Mouse (Mus musculus) gastrocnemius, adult 2 months (tissue): ENCODE measurements around the gene Hps4. TPM values are rescaled to one million over a fixed set of nuclear protein-coding genes. Genes with fewer than 3 reads are reported as not detected.
"Not testable (repeated sequence)": the region's sequence is repeated elsewhere in the genome, so short reads cannot be mapped to it uniquely, and the experiment has no call there.

ENCODE experiments used
- DNase-seq: peaks from one replicate; pipeline ENCODE4 v3.0.0; 2022
- H3K27ac ChIP-seq: fragments of 200-600 bp; 2 replicates; pipeline ENCODE4 v1.8.1; 2022; ENCODE audit warnings: mild to moderate bottlenecking
- H3K4me3 ChIP-seq: fragments of 200-600 bp; 2 replicates; pipeline ENCODE4 v1.8.1; 2022; ENCODE audit warnings: mild to moderate bottlenecking, moderate library complexity
- CTCF ChIP-seq: fragments of 200-600 bp; IDR thresholded peaks from 2 replicates; pipeline ENCODE4 v1.8.1; 2022; ENCODE audit warnings: antibody characterized with exemption, mild to moderate bottlenecking, moderate library complexity
- intact Hi-C: fragments of 180-260 bp; cut with DNase I; formaldehyde crosslinking; loops from one replicate; pipeline ENCODE4 v1.15.1; 2025
- total RNA-seq, 2 experiments: library from RNA; stranded (reverse); gene quantifications; 2 replicates each; pipeline ENCODE4 v1.2.3; 2021

Hps4 gene
- total RNA-seq, 2 experiments from 2014 or later, result 4.3 to 6.3 TPM

GRCm38 (mm10) chr5:112402437-112402836 lies 59.6 kb downstream of the Hps4 start:
- Histone ChIP-seq H3K27ac (no peak overlapping the region), H3K4me3 (no peak overlapping the region)
- no peak for TF ChIP-seq CTCF
- DNase-seq, result no peak
- intact Hi-C loops, result no loop called here

DNA sequence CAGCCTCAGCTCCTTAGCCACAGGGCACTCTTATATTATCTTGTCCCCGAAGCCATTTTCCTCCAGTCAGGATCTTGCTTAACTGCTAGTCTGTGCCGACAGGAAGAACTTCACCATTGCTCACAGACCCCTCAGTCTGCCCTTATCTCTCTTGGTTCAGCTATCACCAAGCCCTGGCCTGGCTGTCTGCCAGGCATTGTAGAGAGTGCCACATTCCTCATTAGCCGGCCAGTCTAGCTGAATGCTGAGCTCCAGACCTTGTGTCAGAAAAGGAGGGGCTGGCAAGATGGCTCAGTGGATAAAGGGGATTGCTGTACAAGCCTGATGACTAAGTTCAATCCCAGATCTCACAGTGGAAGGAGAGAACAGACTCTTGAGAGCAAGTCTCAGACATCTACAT lies 63.1 kb downstream of the Hps4 start:
- Histone ChIP-seq H3K4me3 (no peak overlapping the region), H3K27ac (no peak overlapping the region)
- no peak for DNase-seq
- TF ChIP-seq CTCF, result no peak
- intact Hi-C loops, result no loop called here

- Histone ChIP-seq H3K27ac (no peak overlapping the region), H3K4me3 (no peak overlapping the region)
- intact Hi-C loops, result no loop called here
- DNase-seq, result no peak
- no peak for TF ChIP-seq CTCF
Observed at GRCm38 (mm10) chr5:112409274-112409673, 66.4 kb downstream of the Hps4 start.

GRCm38 (mm10) chr5:112411072-112411471 lies 68.2 kb downstream of the Hps4 start:
- no peak overlapping the region for H3K27ac ChIP-seq
- H3K4me3 ChIP-seq, result no peak overlapping the region
- intact Hi-C loops, result no loop called here
- no peak for DNase-seq
- no peak for TF ChIP-seq CTCF

- intact Hi-C loops, result no loop called here
Observed at GRCm38 (mm10) chr5:112411514-112412335, 68.8 kb downstream of the Hps4 start.

GRCm38 (mm10) chr5:112412781-112413180 lies 69.9 kb downstream of the Hps4 start:
- H3K4me3 ChIP-seq, H3K27ac ChIP-seq, DNase-seq, intact Hi-C loops: not testable (repeated sequence)

More at GRCm38 (mm10) chr5:112411514-112412335, 68.8 kb downstream of the Hps4 start:
- no peak for DNase-seq
- Histone ChIP-seq H3K4me3 (no peak overlapping the region), H3K27ac (no peak overlapping the region)
- TF ChIP-seq CTCF, result no peak

DNA sequence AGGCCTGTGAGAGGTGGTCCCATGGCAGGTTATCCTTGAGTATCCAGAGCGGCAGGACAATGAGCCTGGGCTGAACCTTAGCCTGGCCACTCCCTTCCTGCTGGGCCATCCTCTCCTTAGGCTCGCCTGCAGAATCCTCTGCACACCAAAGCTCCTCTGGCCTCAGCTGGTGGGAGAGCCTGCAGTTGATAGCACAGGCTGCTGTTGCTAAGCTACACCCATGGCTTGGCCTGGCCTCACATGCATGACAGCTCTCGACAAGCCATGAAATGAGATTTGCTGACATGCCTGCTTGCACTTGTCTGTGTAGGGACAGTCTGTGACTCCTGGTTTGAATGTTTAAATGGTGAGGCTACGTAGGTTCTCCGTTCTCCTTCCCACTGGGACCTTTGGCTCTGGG lies 73.8 kb downstream of the Hps4 start:
- no peak for DNase-seq
- intact Hi-C loops, result no loop called here
- H3K27ac ChIP-seq, result no peak overlapping the region
- no peak for TF ChIP-seq CTCF
- no peak overlapping the region for H3K4me3 ChIP-seq

- no peak for TF ChIP-seq CTCF
- no peak overlapping the region for H3K27ac ChIP-seq
- intact Hi-C loops, result no loop called here
- no peak for DNase-seq
- no peak overlapping the region for H3K4me3 ChIP-seq
Observed at GRCm38 (mm10) chr5:112418023-112418422, 75.1 kb downstream of the Hps4 start.

DNA sequence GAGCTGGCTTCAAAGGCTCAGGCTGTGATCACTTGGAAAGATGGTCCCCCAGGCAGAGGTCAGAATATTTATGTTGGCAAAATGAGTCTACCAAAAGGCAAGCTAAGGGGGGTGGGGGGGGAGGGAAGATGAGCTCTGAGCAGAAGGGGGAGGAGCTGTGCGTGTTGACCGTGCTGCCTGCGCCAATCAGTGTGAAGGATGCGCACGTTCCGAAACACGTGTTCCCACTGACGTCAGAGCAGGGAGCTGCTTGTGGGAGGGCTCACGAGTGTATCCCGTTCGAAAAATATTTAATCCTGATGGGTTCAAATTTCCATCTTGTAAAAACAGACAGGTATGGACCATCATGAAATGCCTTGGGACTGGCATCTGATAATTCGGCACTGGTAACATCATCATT lies 76.7 kb downstream of the Hps4 start:
- H3K4me3 ChIP-seq, result no peak overlapping the region
- intact Hi-C loops, result no loop called here
- H3K27ac ChIP-seq, result no peak overlapping the region
- no peak for DNase-seq
- TF ChIP-seq CTCF, result no peak

- Histone ChIP-seq H3K27ac (no peak overlapping the region), H3K4me3 (no peak overlapping the region)
- no peak for DNase-seq
- intact Hi-C loops, result loop anchor here (10.0 kb wide), 1 partner anchor 212 kb away; no protein-coding TSS in a partner anchor
- no peak for TF ChIP-seq CTCF
Observed at GRCm38 (mm10) chr5:112426635-112427034, 83.8 kb downstream of the Hps4 start.

DNA sequence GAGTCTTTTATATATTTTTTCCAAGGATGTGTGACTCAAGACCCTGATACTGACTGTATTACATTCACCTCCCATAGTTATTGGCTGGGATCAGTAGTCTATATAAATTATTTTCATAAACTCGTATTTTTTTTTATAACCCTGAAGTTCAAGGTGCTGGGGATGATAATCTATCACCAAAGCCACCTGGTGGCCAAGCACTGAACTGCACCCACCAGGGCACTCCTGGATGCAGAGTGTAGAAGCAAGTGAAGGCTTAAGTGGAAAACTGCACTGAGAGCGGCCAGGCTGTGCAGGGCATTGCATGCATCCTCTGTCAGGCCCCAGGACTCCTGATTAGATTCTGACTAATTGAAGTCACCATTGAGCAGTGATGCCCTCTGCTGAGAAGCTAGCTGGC lies 84.4 kb downstream of the Hps4 start:
- Histone ChIP-seq H3K4me3 (no peak overlapping the region), H3K27ac (no peak overlapping the region)
- intact Hi-C loops, result loop anchor here (10.0 kb wide), 1 partner anchor 212 kb away; no protein-coding TSS in a partner anchor
- peak; percentile 84 for TF ChIP-seq CTCF
- peak; percentile 66 for DNase-seq

Other genes with a start within 250 kb of the Hps4 start
- gene Cryba4, start 90.6 kb upstream of the Hps4 start, total RNA-seq, result under 1 TPM in 1 of 2 experiments, not detected in 1; 0.86 TPM
- 1 to 10 TPM; 1.6 to 3.7 TPM for gene Crybb1, start 87.3 kb upstream of the Hps4 start, total RNA-seq
- 10 to 100 TPM; 12.6 to 25.4 TPM for gene Tpst2, start 66.4 kb upstream of the Hps4 start, total RNA-seq
- 10 to 100 TPM; 10.6 to 15.5 TPM for gene Tfip11, start 16.7 kb upstream of the Hps4 start, total RNA-seq
- gene Srrd, start within 50 bp of the Hps4 start, total RNA-seq, result 1 to 10 TPM; 4.2 to 5.6 TPM
- gene Gm6583, start 12.9 kb downstream of the Hps4 start, total RNA-seq, result not detected
- gene Asphd2, start 51.8 kb downstream of the Hps4 start, total RNA-seq, result under 1 TPM; 0.17 to 0.18 TPM
- gene Gm6588, start 106.3 kb downstream of the Hps4 start, total RNA-seq, result not detected
- gene Sez6l, start 234.1 kb downstream of the Hps4 start, total RNA-seq, result not detected